Mouse (Mus musculus): ENCODE results near the gene Cfap161.

The Cfap161 gene

GRCm38 (mm10) chr7:83802007-83802406, 7.3 kb upstream of the Cfap161 start:
- DNase-seq (ENCODE audit: low spot score) = no peak

GRCm38 (mm10) chr7:83801483-83801875, 6.8 kb upstream of the Cfap161 start:
- DNase-seq (ENCODE audit: low spot score) = no peak

GRCm38 (mm10) chr7:83800561-83801482, 6.1 kb upstream of the Cfap161 start:
- DNase-seq (ENCODE audit: low spot score) = no peak

- no peak for DNase-seq (ENCODE audit: low spot score)
These were observed 5.4 kb upstream of the Cfap161 start for GRCm38 (mm10) chr7:83800071-83800470.

- DNase-seq (ENCODE audit: low spot score) = no peak
These were observed 3.3 kb upstream of the Cfap161 start for GRCm38 (mm10) chr7:83798004-83798403.

- DNase-seq (ENCODE audit: low spot score) = no peak
These were observed 1.5 kb upstream of the Cfap161 start for GRCm38 (mm10) chr7:83796177-83796576.

- DNase-seq (ENCODE audit: low spot score) = no peak
These were observed 535 bp downstream of the Cfap161 start for GRCm38 (mm10) chr7:83794006-83794683.

- no peak for DNase-seq (ENCODE audit: low spot score)
These were observed 13.8 kb downstream of the Cfap161 start for GRCm38 (mm10) chr7:83780881-83781280.

- no peak for DNase-seq (ENCODE audit: low spot score)
These were observed 14.7 kb downstream of the Cfap161 start for GRCm38 (mm10) chr7:83780026-83780425.

GRCm38 (mm10) chr7:83779028-83779427, 15.7 kb downstream of the Cfap161 start:
- DNase-seq (ENCODE audit: low spot score) = no peak

GRCm38 (mm10) chr7:83778516-83778915, 16.2 kb downstream of the Cfap161 start:
- no peak for DNase-seq (ENCODE audit: low spot score)

GRCm38 (mm10) chr7:83774721-83775120, 20.0 kb downstream of the Cfap161 start:
- peak; percentile 30 for DNase-seq (ENCODE audit: low spot score)

GRCm38 (mm10) chr7:83763674-83764073, 31.0 kb downstream of the Cfap161 start:
- no peak for DNase-seq (ENCODE audit: low spot score)

- DNase-seq (ENCODE audit: low spot score) = no peak
These were observed 32.3 kb downstream of the Cfap161 start for GRCm38 (mm10) chr7:83762336-83762735.

- DNase-seq (ENCODE audit: low spot score) = no peak
These were observed 43.6 kb downstream of the Cfap161 start for GRCm38 (mm10) chr7:83751055-83751454.

GRCm38 (mm10) chr7:83748405-83748804, 46.3 kb downstream of the Cfap161 start:
- no peak for DNase-seq (ENCODE audit: low spot score)

- DNase-seq (ENCODE audit: low spot score) = no peak
These were observed 48.5 kb downstream of the Cfap161 start for GRCm38 (mm10) chr7:83746107-83746687.

- DNase-seq (ENCODE audit: low spot score) = no peak
These were observed 49.1 kb downstream of the Cfap161 start, which contains the start of gene Il16 for GRCm38 (mm10) chr7:83745413-83746106. Il16 (minus strand) TSS chr7:83745726.

GRCm38 (mm10) chr7:83745065-83745412, 49.6 kb downstream of the Cfap161 start:
- no peak for DNase-seq (ENCODE audit: low spot score)

- DNase-seq (ENCODE audit: low spot score) = no peak
These were observed 50.4 kb downstream of the Cfap161 start for GRCm38 (mm10) chr7:83744250-83744649.

- no peak for DNase-seq (ENCODE audit: low spot score)
These were observed 52.0 kb downstream of the Cfap161 start for GRCm38 (mm10) chr7:83742690-83743089.

- no peak for DNase-seq (ENCODE audit: low spot score)
These were observed 52.7 kb downstream of the Cfap161 start for GRCm38 (mm10) chr7:83742026-83742425.

Data from left cerebral cortex, adult 11 months (tissue).